Mouse (Mus musculus) brain, embryonic 14.5 days (tissue): ENCODE data around the gene Gpbp1.

Experiments used
- CTCF ChIP-seq: fragments of 200-500 bp; IDR thresholded peaks from 2 replicates; pipeline ENCODE4 v1.5.1; 2012; ENCODE audit warnings: inconsistent platforms, mild to moderate bottlenecking, moderate library complexity, borderline replicate concordance; ENCODE audit not compliant: insufficient read depth, insufficient read length; ENCODE audit errors: extremely low read depth
- POLR2A ChIP-seq: fragments of 200-500 bp; IDR thresholded peaks from 2 replicates; pipeline ENCODE4 v1.6.1; 2012; ENCODE audit warnings: mild to moderate bottlenecking, inconsistent platforms, borderline replicate concordance; ENCODE audit not compliant: poor library complexity, insufficient read depth, insufficient read length, severe bottlenecking; ENCODE audit errors: extremely low read depth

- TF ChIP-seq CTCF (no peak), POLR2A (no peak)
These were observed 30.5 kb upstream of the Gpbp1 start for GRCm38 (mm10) chr13:111520456-111520855.
